Mouse (Mus musculus) olfactory bulb, adult 2 months (tissue): ENCODE measurements around the gene Parg.

Experiments used
- CTCF ChIP-seq: fragments of 200-500 bp; IDR thresholded peaks from 2 replicates; pipeline ENCODE4 v1.5.1; 2012; ENCODE audit warnings: low read depth, mild to moderate bottlenecking, low read length, moderate library complexity; ENCODE audit not compliant: insufficient read depth
- POLR2A ChIP-seq: fragments of 200-500 bp; IDR thresholded peaks from 2 replicates; pipeline ENCODE4 v1.6.1; 2012; ENCODE audit warnings: mild to moderate bottlenecking, low read depth, low read length, moderate library complexity; ENCODE audit not compliant: insufficient read depth

- TF ChIP-seq POLR2A (no peak), CTCF (no peak)
These were observed 100.7 kb downstream of the Parg start for GRCm38 (mm10) chr14:32302423-32302822.
